Mouse (Mus musculus): ENCODE results near the gene Spns1. TPM values are rescaled to one million over a fixed set of nuclear protein-coding genes. Genes with fewer than 3 reads are reported as not detected.

The Spns1 gene
- polyA plus RNA-seq, 1 experiment from 2014 or later, result 44.4 TPM

GRCm38 (mm10) chr7:126351419-126351951, 25.8 kb downstream of the Spns1 start:
- no peak for DNase-seq (ENCODE audit: low spot score)
- Histone ChIP-seq H3K36me3 (ENCODE audit: control insufficient read depth, insufficient read depth, low read length) (no peaks in the 10 kb centered on the region), H3K27me3 (replicated peaks; ENCODE audit: control insufficient read depth, insufficient read depth, low read length) (no peaks in the 10 kb centered on the region), H3K4me1 (replicated peaks; ENCODE audit: control insufficient read depth, insufficient read depth, low read length) (no peaks in the 10 kb centered on the region), H3K4me3 (ENCODE audit: low read depth, low read length) (no peak overlapping the region), H3K27ac (ENCODE audit: low read depth) (no peak overlapping the region), H3K4me2 (ENCODE audit: low read length) (peak overlapping the region; percentile 29; the same call in 1 of the 2 replicates), H3K9ac (ENCODE audit: low read length) (no peak overlapping the region), H3K9me3 (ENCODE audit: control insufficient read depth, low read length) (no peaks in the 10 kb centered on the region)
- ATAC-seq (replicated peaks; ENCODE audit: low FRiP score, low TSS enrichment, low read depth), result no peak
- WGBS, result 54% methylated on average over 10 of the region's 10 CpGs

DNA sequence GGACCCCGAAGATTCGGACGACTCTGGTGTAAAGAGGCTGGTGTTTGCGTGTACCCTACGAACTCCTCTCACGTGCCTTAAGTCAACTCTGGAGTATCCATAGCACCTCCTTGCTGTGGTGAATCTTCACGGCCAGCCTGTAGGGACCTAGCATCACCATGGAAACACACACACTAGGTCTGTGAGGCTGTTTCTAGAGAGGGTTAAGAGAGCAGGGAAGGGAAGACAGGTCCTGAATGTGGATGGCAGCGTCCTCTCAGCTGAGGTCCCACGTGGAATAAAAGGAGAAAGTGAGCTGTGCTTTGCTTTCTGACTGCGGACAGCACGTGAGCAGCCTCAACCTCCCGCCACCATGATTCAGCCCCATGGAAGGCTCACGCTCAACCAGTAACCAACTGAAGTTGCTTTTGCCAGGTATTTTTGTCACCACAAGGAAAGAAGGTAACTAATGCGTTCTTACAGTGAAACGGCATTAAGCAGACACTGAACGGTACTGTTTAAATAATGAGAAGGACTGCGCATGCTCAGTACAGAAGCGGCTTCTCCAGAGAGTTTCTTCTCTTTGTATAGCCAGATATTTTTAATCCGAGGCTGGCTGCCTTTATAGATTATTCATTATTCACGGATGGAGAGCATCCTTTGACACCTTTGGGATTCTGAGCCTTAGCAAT, 26.4 kb downstream of the Spns1 start:
- no peak for DNase-seq (ENCODE audit: low spot score)
- no peak overlapping the region for H3K27ac ChIP-seq (ENCODE audit: low read depth)
- no peaks in the 10 kb centered on the region for H3K27me3 ChIP-seq (replicated peaks; ENCODE audit: control insufficient read depth, insufficient read depth, low read length)
- WGBS, result 63% methylated on average over 20 of the region's 20 CpGs
- no peak for ATAC-seq (replicated peaks; ENCODE audit: low FRiP score, low TSS enrichment, low read depth)
- no peaks in the 10 kb centered on the region for H3K4me1 ChIP-seq (replicated peaks; ENCODE audit: control insufficient read depth, insufficient read depth, low read length)
- peak overlapping the region; percentile 29 for H3K4me2 ChIP-seq (ENCODE audit: low read length)
- no peaks in the 10 kb centered on the region for H3K9me3 ChIP-seq (ENCODE audit: control insufficient read depth, low read length)
- no peak overlapping the region for H3K9ac ChIP-seq (ENCODE audit: low read length)
- no peaks in the 10 kb centered on the region for H3K36me3 ChIP-seq (ENCODE audit: control insufficient read depth, insufficient read depth, low read length)
- H3K4me3 ChIP-seq (ENCODE audit: low read depth, low read length), result 0 out of 2 replicates have a peak overlapping the region, but pooled peaks have one; percentile 2

- ATAC-seq (replicated peaks; ENCODE audit: low FRiP score, low TSS enrichment, low read depth) (no peak), DNase-seq (ENCODE audit: low spot score) (no peak)
- H3K36me3 ChIP-seq (ENCODE audit: control insufficient read depth, insufficient read depth, low read length), result no peaks in the 10 kb centered on the region
- no peak overlapping the region for H3K9ac ChIP-seq (ENCODE audit: low read length)
- no peak overlapping the region for H3K4me3 ChIP-seq (ENCODE audit: low read depth, low read length)
- H3K4me2 ChIP-seq (ENCODE audit: low read length), result no peak overlapping the region
- no peak overlapping the region for H3K27ac ChIP-seq (ENCODE audit: low read depth)
- H3K4me1 ChIP-seq (replicated peaks; ENCODE audit: control insufficient read depth, insufficient read depth, low read length), result no peaks in the 10 kb centered on the region
- H3K9me3 ChIP-seq (ENCODE audit: control insufficient read depth, low read length), result no peaks in the 10 kb centered on the region
- WGBS, result 62% methylated on average over 8 of the region's 8 CpGs
- H3K27me3 ChIP-seq (replicated peaks; ENCODE audit: control insufficient read depth, insufficient read depth, low read length), result no peaks in the 10 kb centered on the region
These were observed 29.0 kb downstream of the Spns1 start for GRCm38 (mm10) chr7:126348293-126348692.

DNA sequence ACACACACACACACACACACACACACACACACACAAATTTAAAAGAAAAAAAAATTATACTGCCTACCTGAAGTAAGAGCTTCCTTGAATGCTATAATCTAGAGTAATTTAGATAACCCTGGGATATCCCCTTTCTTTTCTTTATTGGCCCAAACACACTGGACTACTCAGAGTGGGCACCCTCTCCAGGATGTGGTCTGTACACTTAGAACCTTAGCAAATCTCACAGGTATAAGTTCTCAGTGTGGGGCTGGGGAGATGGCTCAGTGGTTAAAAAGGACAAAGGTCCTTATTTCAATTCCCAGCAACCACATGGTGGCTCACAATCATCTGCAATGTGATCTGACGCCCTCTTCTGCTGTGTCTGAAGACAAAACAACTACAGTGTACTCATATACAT, 30.2 kb downstream of the Spns1 start:
- Histone ChIP-seq H3K4me3 (ENCODE audit: low read depth, low read length) (no peak overlapping the region), H3K4me1 (replicated peaks; ENCODE audit: control insufficient read depth, insufficient read depth, low read length) (no peaks in the 10 kb centered on the region), H3K4me2 (ENCODE audit: low read length) (no peak overlapping the region), H3K27me3 (replicated peaks; ENCODE audit: control insufficient read depth, insufficient read depth, low read length) (no peaks in the 10 kb centered on the region), H3K9me3 (ENCODE audit: control insufficient read depth, low read length) (no peaks in the 10 kb centered on the region), H3K9ac (ENCODE audit: low read length) (no peak overlapping the region), H3K36me3 (ENCODE audit: control insufficient read depth, insufficient read depth, low read length) (no peaks in the 10 kb centered on the region), H3K27ac (ENCODE audit: low read depth) (no peak overlapping the region)
- ATAC-seq (replicated peaks; ENCODE audit: low FRiP score, low TSS enrichment, low read depth) (no peak), DNase-seq (ENCODE audit: low spot score) (no peak)
- 49% methylated on average over 1 of the region's 1 CpGs for WGBS

DNA sequence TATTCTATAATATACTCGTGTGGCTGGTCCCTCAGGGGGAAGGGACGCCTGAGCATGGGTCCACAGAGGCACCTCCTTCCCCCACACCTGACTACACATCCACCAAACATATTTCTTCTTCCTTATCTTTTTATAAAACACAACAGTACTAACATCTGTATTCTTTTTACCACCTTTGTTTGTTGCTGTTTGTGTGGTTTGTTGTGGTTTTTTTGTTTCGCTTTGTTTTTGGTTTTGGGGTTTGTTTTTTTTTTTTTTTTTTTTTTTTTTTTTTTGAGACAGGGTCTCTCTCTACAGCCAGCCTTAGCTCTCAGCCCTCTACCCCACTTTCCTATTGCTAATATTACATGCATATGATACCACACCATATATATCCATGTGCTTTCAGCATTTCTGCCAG, 31.3 kb downstream of the Spns1 start:
- no peak for ATAC-seq (replicated peaks; ENCODE audit: low FRiP score, low TSS enrichment, low read depth)
- Histone ChIP-seq H3K27me3 (replicated peaks; ENCODE audit: control insufficient read depth, insufficient read depth, low read length) (no peaks in the 10 kb centered on the region), H3K9ac (ENCODE audit: low read length) (no peak overlapping the region), H3K4me1 (replicated peaks; ENCODE audit: control insufficient read depth, insufficient read depth, low read length) (no peaks in the 10 kb centered on the region), H3K4me2 (ENCODE audit: low read length) (no peak overlapping the region), H3K36me3 (ENCODE audit: control insufficient read depth, insufficient read depth, low read length) (no peaks in the 10 kb centered on the region), H3K4me3 (ENCODE audit: low read depth, low read length) (no peak overlapping the region), H3K9me3 (ENCODE audit: control insufficient read depth, low read length) (no peaks in the 10 kb centered on the region), H3K27ac (ENCODE audit: low read depth) (no peak overlapping the region)
- DNase-seq (ENCODE audit: low spot score), result no peak
- WGBS, result 47% methylated on average over 3 of the region's 3 CpGs

DNA sequence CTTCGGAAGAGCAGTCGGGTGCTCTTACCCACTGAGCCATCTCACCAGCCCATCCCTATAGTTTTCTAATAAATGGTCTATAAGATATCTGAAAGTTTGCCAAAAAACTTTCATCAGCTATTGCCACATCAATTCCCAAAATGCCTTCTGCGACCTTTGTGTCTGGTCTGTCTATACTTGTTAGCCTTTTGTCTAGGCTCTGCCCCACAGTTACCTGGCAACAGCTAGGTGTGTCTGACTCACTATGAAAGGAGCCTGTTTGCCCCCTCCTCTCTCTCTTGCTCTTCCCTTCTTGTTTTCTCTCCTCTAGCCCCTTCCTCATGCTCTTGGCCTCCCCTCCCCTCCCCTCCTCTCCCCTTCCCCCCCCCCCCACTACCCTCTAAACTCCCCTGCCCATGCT, 31.7 kb downstream of the Spns1 start:
- H3K9me3 ChIP-seq (ENCODE audit: control insufficient read depth, low read length), result no peaks in the 10 kb centered on the region
- ATAC-seq (replicated peaks; ENCODE audit: low FRiP score, low TSS enrichment, low read depth), result no peak

DNA sequence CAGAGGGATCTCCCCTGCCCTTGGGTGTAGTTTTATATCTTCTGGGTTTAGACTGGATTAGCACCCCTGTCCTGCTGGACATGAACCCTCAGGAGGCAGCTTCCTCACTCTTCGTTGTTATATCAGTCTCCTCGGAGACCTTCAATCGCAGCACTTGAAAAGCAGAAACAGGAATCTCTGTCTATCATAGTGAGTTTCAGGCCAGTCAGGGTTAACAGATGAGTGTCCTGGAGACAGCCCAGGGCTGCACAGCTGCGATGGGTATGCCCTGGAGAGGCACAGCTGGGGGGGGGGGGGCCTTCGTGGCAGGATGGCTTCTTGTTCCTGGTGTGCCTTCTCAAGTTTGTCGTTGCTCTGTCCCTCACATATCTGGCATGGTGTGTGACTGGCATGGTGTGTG, 36.4 kb downstream of the Spns1 start:
- Histone ChIP-seq H3K9ac (ENCODE audit: low read length) (no peak overlapping the region), H3K27ac (ENCODE audit: low read depth) (0 out of 2 replicates have a peak overlapping the region, but pooled peaks have one; percentile 18), H3K27me3 (replicated peaks; ENCODE audit: control insufficient read depth, insufficient read depth, low read length) (no peaks in the 10 kb centered on the region), H3K4me3 (ENCODE audit: low read depth, low read length) (no peak overlapping the region), H3K4me2 (ENCODE audit: low read length) (no peak overlapping the region), H3K4me1 (replicated peaks; ENCODE audit: control insufficient read depth, insufficient read depth, low read length) (no peaks in the 10 kb centered on the region), H3K9me3 (ENCODE audit: control insufficient read depth, low read length) (no peaks in the 10 kb centered on the region), H3K36me3 (ENCODE audit: control insufficient read depth, insufficient read depth, low read length) (no peaks in the 10 kb centered on the region)
- DNase-seq (ENCODE audit: low spot score), result no peak
- 39% methylated on average over 6 of the region's 6 CpGs for WGBS
- ATAC-seq (replicated peaks; ENCODE audit: low FRiP score, low TSS enrichment, low read depth), result no peak

More for the DNA sequence above, 31.7 kb downstream of the Spns1 start:
- Histone ChIP-seq H3K27me3 (replicated peaks; ENCODE audit: control insufficient read depth, insufficient read depth, low read length) (no peaks in the 10 kb centered on the region), H3K4me2 (ENCODE audit: low read length) (no peak overlapping the region), H3K27ac (ENCODE audit: low read depth) (no peak overlapping the region), H3K4me1 (replicated peaks; ENCODE audit: control insufficient read depth, insufficient read depth, low read length) (no peaks in the 10 kb centered on the region), H3K4me3 (ENCODE audit: low read depth, low read length) (no peak overlapping the region), H3K36me3 (ENCODE audit: control insufficient read depth, insufficient read depth, low read length) (no peaks in the 10 kb centered on the region), H3K9ac (ENCODE audit: low read length) (no peak overlapping the region)
- WGBS, result 63% methylated on average over 3 of the region's 3 CpGs
- DNase-seq (ENCODE audit: low spot score), result no peak

- Histone ChIP-seq H3K9ac (ENCODE audit: low read length) (no peak overlapping the region), H3K4me3 (ENCODE audit: low read depth, low read length) (no peak overlapping the region), H3K27ac (ENCODE audit: low read depth) (0 out of 2 replicates have a peak overlapping the region, but pooled peaks have one; percentile 18), H3K9me3 (ENCODE audit: control insufficient read depth, low read length) (no peaks in the 10 kb centered on the region), H3K4me2 (ENCODE audit: low read length) (no peak overlapping the region), H3K27me3 (replicated peaks; ENCODE audit: control insufficient read depth, insufficient read depth, low read length) (no peaks in the 10 kb centered on the region), H3K4me1 (replicated peaks; ENCODE audit: control insufficient read depth, insufficient read depth, low read length) (no peaks in the 10 kb centered on the region), H3K36me3 (ENCODE audit: control insufficient read depth, insufficient read depth, low read length) (no peaks in the 10 kb centered on the region)
- ATAC-seq (replicated peaks; ENCODE audit: low FRiP score, low TSS enrichment, low read depth) (peak; percentile 71; the same call in 1 of the 2 replicates), DNase-seq (ENCODE audit: low spot score) (no peak)
- 68% methylated on average over 6 of the region's 6 CpGs for WGBS
These were observed 37.0 kb downstream of the Spns1 start for GRCm38 (mm10) chr7:126340206-126340618.

DNA sequence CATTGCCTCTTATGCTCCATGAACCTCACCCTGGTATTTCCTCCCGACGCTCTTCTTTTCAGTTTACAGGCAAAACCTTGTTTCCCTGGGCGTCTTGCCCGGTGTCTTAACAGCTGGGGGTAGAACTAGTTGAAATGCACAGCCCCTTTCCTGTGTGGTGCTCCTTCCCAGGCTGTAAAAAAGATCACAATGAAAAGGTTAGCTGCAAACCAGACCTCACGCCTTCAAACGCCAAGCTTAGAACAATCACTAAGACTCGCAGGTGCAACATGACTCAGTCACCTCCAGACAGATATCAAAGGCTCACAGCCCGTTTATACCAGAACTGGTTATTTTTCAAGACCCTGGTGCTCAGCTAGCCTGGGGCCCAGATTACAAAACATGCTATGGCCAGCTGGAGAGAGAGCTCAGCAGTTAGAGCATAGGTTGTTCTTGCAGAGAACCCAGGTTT, 37.7 kb downstream of the Spns1 start:
- no peak for ATAC-seq (replicated peaks; ENCODE audit: low FRiP score, low TSS enrichment, low read depth)
- no peak overlapping the region for H3K4me3 ChIP-seq (ENCODE audit: low read depth, low read length)
- no peaks in the 10 kb centered on the region for H3K27me3 ChIP-seq (replicated peaks; ENCODE audit: control insufficient read depth, insufficient read depth, low read length)
- no peak for DNase-seq (ENCODE audit: low spot score)
- no peak overlapping the region for H3K27ac ChIP-seq (ENCODE audit: low read depth)
- H3K4me1 ChIP-seq (replicated peaks; ENCODE audit: control insufficient read depth, insufficient read depth, low read length), result no peaks in the 10 kb centered on the region
- no peak overlapping the region for H3K9ac ChIP-seq (ENCODE audit: low read length)
- no peak overlapping the region for H3K4me2 ChIP-seq (ENCODE audit: low read length)
- no peaks in the 10 kb centered on the region for H3K9me3 ChIP-seq (ENCODE audit: control insufficient read depth, low read length)
- no peaks in the 10 kb centered on the region for H3K36me3 ChIP-seq (ENCODE audit: control insufficient read depth, insufficient read depth, low read length)
- 77% methylated on average over 8 of the region's 8 CpGs for WGBS

Data from intestine, embryonic 14.5 days (tissue).